Mouse (Mus musculus) midbrain, embryonic 13.5 days (tissue): Measurements from ENCODE around the gene Trip10. TPM values are rescaled to one million over a fixed set of nuclear protein-coding genes. Genes with fewer than 3 reads are reported as not detected.

Source experiments
- ATAC-seq: fragments of 200-750 bp; cut with Nextera tagmentation; 2 replicates; pipeline ENCODE4 v1.8.0; 2017; ENCODE audit warnings: mild to moderate bottlenecking, moderate TSS enrichment, moderate library complexity
- H3K27ac ChIP-seq: fragments of 300-500 bp; sonication (generic); 2 replicates; pipeline ENCODE4 v1.5.1; 2015; ENCODE audit warnings: inconsistent platforms, mild to moderate bottlenecking, moderate library complexity
- H3K27me3 ChIP-seq: fragments of 300-500 bp; sonication (generic); 2 replicates; pipeline ENCODE4 v1.6.1; 2015; ENCODE audit warnings: mild to moderate bottlenecking, inconsistent platforms
- H3K36me3 ChIP-seq: fragments of 300-500 bp; sonication (generic); 2 replicates; pipeline ENCODE4 v1.6.1; 2015; ENCODE audit warnings: mild to moderate bottlenecking, inconsistent platforms
- H3K4me1 ChIP-seq: fragments of 300-500 bp; sonication (generic); replicated peaks from 2 replicates; pipeline ENCODE4 v1.6.1; 2015; ENCODE audit warnings: inconsistent platforms
- H3K4me2 ChIP-seq: fragments of 300-500 bp; sonication (generic); replicated peaks from 2 replicates; pipeline ENCODE4 v1.6.1; 2015; ENCODE audit warnings: moderate library complexity, mild to moderate bottlenecking, inconsistent platforms
- H3K4me3 ChIP-seq: fragments of 300-500 bp; sonication (generic); replicated peaks from 2 replicates; pipeline ENCODE4 v1.5.1; 2015; ENCODE audit warnings: mild to moderate bottlenecking, inconsistent platforms
- H3K9ac ChIP-seq: fragments of 300-500 bp; sonication (generic); replicated peaks from 2 replicates; pipeline ENCODE4 v1.6.1; 2015; ENCODE audit warnings: mild to moderate bottlenecking, inconsistent platforms
- H3K9me3 ChIP-seq: fragments of 300-500 bp; sonication (generic); 2 replicates; pipeline ENCODE4 v1.6.1; 2016; ENCODE audit warnings: mild to moderate bottlenecking, inconsistent platforms
- whole genome bisulfite sequencing: fragments of 180-500 bp; shearing (Covaris S2); methylation state at CpG from one replicate; pipeline ENCODE4 v1.1.7; 2015; 5-methylcytosine and 5-hydroxymethylcytosine counted together
- polyA plus RNA-seq: library from polyadenylated mRNA; unstranded; fragments of >200 nt; fragmentation: Nextera tagmentation; extraction: Ambion mirVana; gene quantifications from 2 replicates; pipeline ENCODE4 v1.2.1, GENCODE M21; 2015

Gene Trip10
- polyA plus RNA-seq: 12.3 and 13.7 TPM in 2 replicates

DNA sequence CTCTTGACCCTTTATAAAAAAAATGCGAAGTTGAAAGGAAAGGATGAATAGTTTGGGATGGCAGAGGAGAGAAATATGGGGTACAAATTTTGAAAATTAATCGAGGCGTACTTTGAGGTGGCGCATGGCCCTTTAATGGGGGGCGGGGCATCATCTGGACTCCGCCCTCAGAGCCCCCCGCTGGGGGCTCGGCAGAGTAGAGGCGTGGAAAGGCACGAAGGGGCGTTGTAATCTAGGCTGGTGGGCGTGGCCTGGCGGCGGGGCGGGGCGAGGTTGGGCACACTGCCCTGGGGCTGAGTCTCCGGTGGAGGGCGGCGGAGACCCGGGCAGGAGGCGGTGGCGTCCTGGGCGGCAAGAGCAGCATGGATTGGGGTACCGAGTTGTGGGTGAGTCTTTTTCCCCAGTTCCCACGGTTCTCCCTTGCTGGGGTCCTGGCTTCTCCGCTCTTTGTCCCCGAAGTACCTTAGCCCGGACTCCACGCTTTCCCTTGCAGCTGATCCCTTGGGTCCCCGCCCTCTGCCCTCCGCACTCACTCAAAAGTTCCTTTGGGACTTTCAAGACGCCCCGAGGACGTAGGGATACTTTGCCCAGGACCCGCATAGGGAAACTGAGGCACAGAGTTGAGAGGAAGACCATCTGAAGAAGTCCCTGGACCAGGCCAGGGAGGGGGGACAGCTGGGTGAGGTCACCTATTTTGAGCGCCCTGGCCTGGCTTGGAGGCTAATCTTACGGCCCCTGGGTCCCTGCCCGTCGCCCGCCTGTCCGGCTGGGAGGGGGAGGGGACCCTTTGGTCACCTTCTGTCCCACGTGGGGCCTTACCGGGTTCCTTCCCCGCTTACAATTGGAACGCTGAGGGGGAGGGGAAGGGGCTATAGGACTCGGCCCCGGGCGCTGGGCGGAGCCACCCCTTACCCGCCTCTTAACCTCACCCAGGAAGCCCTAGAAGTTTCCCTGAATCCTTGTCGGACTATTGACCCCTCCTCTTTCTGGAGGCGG lies at the start of gene Trip10:
Trip10 (plus strand) TSS at position 270 of the 996 bp plus-strand sequence.
- Histone ChIP-seq H3K4me3 (peak within 1 kb of the TSS; percentile 58), H3K9ac (peak within 1 kb of the TSS; percentile 57), H3K4me1 (peaks cover 35% of the 10 kb centered on the region), H3K9me3 (no peaks in the 10 kb centered on the region), H3K27ac (peak within 1 kb of the TSS; percentile 78), H3K36me3 (peaks cover 7% of the 10 kb centered on the region), H3K4me2 (peak within 1 kb of the TSS; percentile 90), H3K27me3 (no peaks in the 10 kb centered on the region)
- ATAC-seq: no peak
- WGBS: under 1% methylated on average over 52 of the region's 52 CpGs

DNA sequence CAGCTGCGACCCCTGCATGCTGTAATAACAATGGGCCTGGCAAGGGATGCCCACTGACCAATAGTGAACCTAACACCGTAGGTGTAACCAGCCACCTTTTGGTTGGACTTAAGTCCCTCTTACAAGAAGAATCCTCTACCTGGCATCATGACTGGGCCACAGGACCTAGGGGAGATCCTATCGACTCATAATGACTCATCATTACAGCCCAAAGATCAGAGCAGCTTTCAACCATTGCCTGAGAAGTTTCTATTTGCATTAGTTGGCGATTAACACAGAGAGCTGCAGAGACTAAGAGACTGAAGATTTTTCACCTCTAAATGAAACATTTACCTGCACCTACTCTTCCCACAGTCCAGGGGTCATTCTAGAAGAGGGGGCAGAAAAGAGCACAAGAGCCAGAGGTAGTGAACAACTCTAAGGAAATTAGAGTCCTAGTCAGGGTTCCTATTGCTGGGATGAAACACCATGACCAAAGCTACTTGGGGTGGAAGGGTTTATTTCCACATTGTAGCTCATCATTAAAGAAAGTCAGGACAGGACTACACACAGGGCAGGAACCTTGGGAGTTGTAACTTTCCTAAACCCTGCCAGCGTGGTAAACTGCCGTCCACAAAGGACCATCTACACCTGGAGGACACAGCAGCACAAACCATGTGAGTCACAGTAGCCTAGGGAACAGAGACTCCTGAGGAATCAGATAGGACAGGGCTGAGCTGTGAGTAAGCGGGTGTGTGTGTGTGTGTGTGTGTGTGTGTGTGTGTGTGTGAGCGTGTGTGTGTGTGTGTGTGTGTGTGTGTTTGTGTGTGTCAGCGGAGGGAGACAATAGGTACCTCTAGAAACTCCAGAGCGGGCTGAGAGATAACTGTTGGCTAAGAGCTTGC lies 47.2 kb upstream of the Trip10 start:
- Histone ChIP-seq H3K9me3 (no peaks in the 10 kb centered on the region), H3K4me3 (no peak overlapping the region), H3K27me3 (no peaks in the 10 kb centered on the region), H3K4me1 (no peaks in the 10 kb centered on the region), H3K36me3 (no peaks in the 10 kb centered on the region), H3K27ac (no peak overlapping the region), H3K9ac (no peak overlapping the region), H3K4me2 (no peak overlapping the region)
- ATAC-seq: no peak
- WGBS: 83% methylated on average over 10 of the region's 10 CpGs

DNA sequence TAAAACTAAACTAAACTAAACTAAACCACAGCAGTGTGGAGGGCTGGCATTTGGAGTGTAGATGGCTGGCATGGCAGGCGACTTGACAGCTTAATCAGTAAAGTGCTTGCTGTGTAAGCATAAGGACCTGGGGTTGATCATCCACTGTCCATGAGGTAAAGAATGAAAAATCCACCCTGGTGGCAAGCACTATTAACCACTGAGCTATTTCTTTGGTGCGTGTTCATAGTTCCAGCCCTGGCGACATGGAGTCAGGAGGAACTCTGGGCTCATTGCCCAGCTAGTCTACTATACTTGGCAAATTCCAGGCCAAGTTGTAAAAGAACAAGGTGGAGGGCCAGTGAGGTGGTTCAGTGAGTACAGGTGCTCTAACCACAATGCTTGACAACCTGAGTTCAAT lies 41.3 kb upstream of the Trip10 start:
- Histone ChIP-seq H3K27ac (no peak overlapping the region), H3K9me3 (no peaks in the 10 kb centered on the region), H3K36me3 (no peaks in the 10 kb centered on the region), H3K4me3 (no peak overlapping the region), H3K27me3 (no peaks in the 10 kb centered on the region), H3K4me1 (no peaks in the 10 kb centered on the region), H3K4me2 (no peak overlapping the region), H3K9ac (no peak overlapping the region)
- 93% methylated on average over 3 of the region's 3 CpGs for WGBS
- no peak for ATAC-seq

DNA sequence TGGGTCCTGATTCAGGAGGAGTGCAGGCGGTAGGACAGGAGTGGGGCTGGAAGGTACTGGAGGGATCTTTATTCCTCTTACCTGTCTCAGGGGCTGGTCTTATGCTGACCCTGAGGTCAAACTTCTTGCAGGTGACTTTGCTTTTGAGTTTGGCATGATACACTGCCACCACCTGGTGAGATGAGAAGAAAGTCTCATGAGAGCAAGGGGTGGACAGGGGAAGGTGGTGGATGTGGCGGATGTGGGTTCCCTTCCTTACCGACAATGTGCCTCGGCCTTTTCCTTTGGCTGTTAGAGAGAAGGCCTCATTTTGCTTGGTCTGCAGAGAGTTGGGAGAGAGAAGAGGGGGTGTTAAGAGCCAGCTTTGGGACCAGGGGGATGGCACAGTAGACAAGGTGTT lies 39.9 kb upstream of the Trip10 start:
- Histone ChIP-seq H3K36me3 (no peaks in the 10 kb centered on the region), H3K4me3 (no peak overlapping the region), H3K27me3 (no peaks in the 10 kb centered on the region), H3K4me2 (no peak overlapping the region), H3K27ac (no peak overlapping the region), H3K9me3 (no peaks in the 10 kb centered on the region), H3K4me1 (no peaks in the 10 kb centered on the region), H3K9ac (no peak overlapping the region)
- WGBS: 79% methylated on average over 4 of the region's 4 CpGs
- no peak for ATAC-seq

DNA sequence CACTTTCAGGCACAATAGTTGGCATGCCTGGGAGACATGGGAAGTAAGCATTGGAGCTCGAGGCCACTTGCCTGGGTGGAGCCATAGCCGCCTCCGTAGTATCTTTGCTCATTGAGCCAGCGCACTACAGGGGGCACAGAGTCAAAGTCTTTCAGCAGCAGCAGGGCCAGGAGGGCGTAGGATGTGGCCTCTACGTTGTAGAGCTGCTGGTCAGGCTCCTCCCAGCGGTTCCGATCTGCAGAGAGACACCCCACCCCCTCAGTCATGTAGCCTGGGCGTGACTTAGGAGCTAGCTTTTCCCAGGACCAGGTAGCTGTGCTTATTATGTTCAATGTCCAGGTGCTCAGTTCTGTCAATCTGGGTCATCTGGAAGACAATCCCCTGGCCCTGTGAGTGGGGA lies 37.8 kb upstream of the Trip10 start:
- no peak overlapping the region for H3K27ac ChIP-seq
- no peaks in the 10 kb centered on the region for H3K36me3 ChIP-seq
- no peak overlapping the region for H3K4me3 ChIP-seq
- 61% methylated on average over 9 of the region's 9 CpGs for WGBS
- no peaks in the 10 kb centered on the region; the same call in 1 of the 2 replicates for H3K4me1 ChIP-seq
- H3K9me3 ChIP-seq: no peaks in the 10 kb centered on the region
- H3K9ac ChIP-seq: no peak overlapping the region
- ATAC-seq: no peak
- H3K27me3 ChIP-seq: no peaks in the 10 kb centered on the region
- no peak overlapping the region for H3K4me2 ChIP-seq

- peak overlapping the region; percentile 30 for H3K4me2 ChIP-seq
- no peak overlapping the region for H3K4me3 ChIP-seq
Measured at GRCm38 (mm10) chr17:57214676-57215387, 34.4 kb upstream of the Trip10 start.

GRCm38 (mm10) chr17:57218335-57218900 lies 30.8 kb upstream of the Trip10 start:
- no peak overlapping the region for H3K27ac ChIP-seq
- H3K9ac ChIP-seq: no peak overlapping the region
- no peak for ATAC-seq
- H3K9me3 ChIP-seq: no peaks in the 10 kb centered on the region
- no peak overlapping the region for H3K4me2 ChIP-seq
- H3K4me3 ChIP-seq: no peak overlapping the region
- H3K36me3 ChIP-seq: no peaks in the 10 kb centered on the region
- H3K4me1 ChIP-seq: no peaks in the 10 kb centered on the region; the same call in 1 of the 2 replicates
- 83% methylated on average over 12 of the region's 12 CpGs for WGBS
- H3K27me3 ChIP-seq: no peaks in the 10 kb centered on the region

More at GRCm38 (mm10) chr17:57214676-57215387, 34.4 kb upstream of the Trip10 start:
- Histone ChIP-seq H3K9ac (no peak overlapping the region), H3K36me3 (no peaks in the 10 kb centered on the region), H3K27ac (no peak overlapping the region), H3K4me1 (no peaks in the 10 kb centered on the region; the same call in 1 of the 2 replicates), H3K9me3 (no peaks in the 10 kb centered on the region), H3K27me3 (no peaks in the 10 kb centered on the region)
- peak; percentile 85 for ATAC-seq
- WGBS: 50% methylated on average over 13 of the region's 13 CpGs

GRCm38 (mm10) chr17:57219167-57219883 lies 29.9 kb upstream of the Trip10 start:
- Histone ChIP-seq H3K4me2 (no peak overlapping the region), H3K27ac (no peak overlapping the region), H3K27me3 (no peaks in the 10 kb centered on the region), H3K36me3 (no peaks in the 10 kb centered on the region), H3K9me3 (no peaks in the 10 kb centered on the region), H3K4me1 (no peaks in the 10 kb centered on the region; the same call in 1 of the 2 replicates), H3K9ac (no peak overlapping the region), H3K4me3 (no peak overlapping the region)
- WGBS: 19% methylated on average over 11 of the region's 11 CpGs
- no peak for ATAC-seq

GRCm38 (mm10) chr17:57219884-57220207 lies 29.4 kb upstream of the Trip10 start:
- Histone ChIP-seq H3K36me3 (no peaks in the 10 kb centered on the region), H3K4me3 (no peak overlapping the region), H3K9ac (no peak overlapping the region), H3K4me1 (no peaks in the 10 kb centered on the region; the same call in 1 of the 2 replicates), H3K27me3 (no peaks in the 10 kb centered on the region), H3K4me2 (no peak overlapping the region), H3K9me3 (no peaks in the 10 kb centered on the region), H3K27ac (no peak overlapping the region)
- 22% methylated on average over 3 of the region's 3 CpGs for WGBS
- ATAC-seq: no peak

- no peak overlapping the region for H3K4me3 ChIP-seq
- 85% methylated on average over 4 of the region's 4 CpGs for WGBS
- ATAC-seq: no peak
- no peak overlapping the region for H3K9ac ChIP-seq
- H3K36me3 ChIP-seq: no peaks in the 10 kb centered on the region
- no peaks in the 10 kb centered on the region for H3K27me3 ChIP-seq
- H3K9me3 ChIP-seq: no peaks in the 10 kb centered on the region
- no peaks in the 10 kb centered on the region for H3K4me1 ChIP-seq
- H3K27ac ChIP-seq: no peak overlapping the region
- H3K4me2 ChIP-seq: no peak overlapping the region
Measured at GRCm38 (mm10) chr17:57221911-57222310, 27.3 kb upstream of the Trip10 start.

GRCm38 (mm10) chr17:57223313-57223712 lies 25.9 kb upstream of the Trip10 start:
- Histone ChIP-seq H3K36me3 (no peaks in the 10 kb centered on the region), H3K9me3 (no peaks in the 10 kb centered on the region), H3K4me1 (no peaks in the 10 kb centered on the region), H3K9ac (no peak overlapping the region), H3K4me2 (no peak overlapping the region), H3K4me3 (no peak overlapping the region), H3K27ac (no peak overlapping the region), H3K27me3 (no peaks in the 10 kb centered on the region)
- ATAC-seq: no peak
- 82% methylated on average over 9 of the region's 9 CpGs for WGBS
